Mouse (Mus musculus) liver, embryonic 13.5 days (tissue): ENCODE data around the gene Car4. TPM values are rescaled to one million over a fixed set of nuclear protein-coding genes. Genes with fewer than 3 reads are reported as not detected.

ENCODE experiments used
- ATAC-seq: fragments of 200-750 bp; cut with Nextera tagmentation; 2 replicates; pipeline ENCODE4 v1.8.0; 2017; ENCODE audit warnings: low read depth, mild to moderate bottlenecking, moderate number of reproducible peaks, moderate library complexity
- DNase-seq: peaks from one replicate; pipeline ENCODE4 v3.0.0; 2022
- H3K27ac ChIP-seq: fragments of 300-500 bp; sonication (generic); 2 replicates; pipeline ENCODE4 v1.5.1; 2015; ENCODE audit warnings: moderate library complexity, mild to moderate bottlenecking, inconsistent platforms
- H3K27me3 ChIP-seq: fragments of 300-500 bp; sonication (generic); 2 replicates; pipeline ENCODE4 v1.6.1; 2015; ENCODE audit warnings: mild to moderate bottlenecking, inconsistent platforms
- H3K36me3 ChIP-seq: fragments of 300-500 bp; sonication (generic); 2 replicates; pipeline ENCODE4 v1.6.1; 2015; ENCODE audit warnings: mild to moderate bottlenecking, inconsistent platforms
- H3K4me1 ChIP-seq: fragments of 300-500 bp; sonication (generic); replicated peaks from 2 replicates; pipeline ENCODE4 v1.6.1; 2015; ENCODE audit warnings: inconsistent platforms
- H3K4me2 ChIP-seq: fragments of 300-500 bp; sonication (generic); 2 replicates; pipeline ENCODE4 v1.6.1; 2015; ENCODE audit warnings: inconsistent platforms, mild to moderate bottlenecking, moderate library complexity
- H3K4me3 ChIP-seq: fragments of 300-500 bp; sonication (generic); replicated peaks from 2 replicates; pipeline ENCODE4 v1.5.1; 2015; ENCODE audit warnings: mild to moderate bottlenecking, inconsistent platforms
- H3K9ac ChIP-seq: fragments of 300-500 bp; sonication (generic); 2 replicates; pipeline ENCODE4 v1.6.1; 2015; ENCODE audit warnings: mild to moderate bottlenecking, inconsistent platforms
- H3K9me3 ChIP-seq: fragments of 300-500 bp; sonication (generic); replicated peaks from 2 replicates; pipeline ENCODE4 v1.6.1; 2016; ENCODE audit warnings: inconsistent platforms
- WGBS: fragments of 180-500 bp; shearing (Covaris S2); methylation state at CpG from one replicate; pipeline ENCODE4 v1.1.7; 2015; ENCODE audit not compliant: insufficient replicate concordance; 5-methylcytosine and 5-hydroxymethylcytosine counted together
- polyA plus RNA-seq: library from polyadenylated mRNA; unstranded; fragments of >200 nt; fragmentation: Nextera tagmentation; extraction: Ambion mirVana; gene quantifications from 2 replicates; pipeline ENCODE4 v1.2.1, GENCODE M21; 2015

The Car4 gene
- polyA plus RNA-seq, 1 experiment from 2014 or later, result 1.3 TPM

- Histone ChIP-seq H3K36me3 (no peaks in the 10 kb centered on the region), H3K4me2 (peak overlapping the region; percentile 44), H3K27ac (no peak overlapping the region), H3K9ac (no peak overlapping the region), H3K4me3 (peak overlapping the region; percentile 29), H3K27me3 (peaks cover 62% of the 10 kb centered on the region), H3K9me3 (no peaks in the 10 kb centered on the region), H3K4me1 (peaks cover 13% of the 10 kb centered on the region; the same call in 1 of the 2 replicates)
- ATAC-seq, result no peak
- WGBS, result 5% methylated on average over 11 of the region's 11 CpGs
- DNase-seq, result no peak
Measured at GRCm38 (mm10) chr11:84958271-84958630, 665 bp downstream of the Car4 start.

- peaks cover 62% of the 10 kb centered on the region for H3K27me3 ChIP-seq
Measured at GRCm38 (mm10) chr11:84959181-84959580, 1.6 kb downstream of the Car4 start.

GRCm38 (mm10) chr11:84959701-84960181 is 2.2 kb downstream of the Car4 start:
- Histone ChIP-seq H3K27ac (no peak overlapping the region), H3K4me2 (no peak overlapping the region), H3K36me3 (no peaks in the 10 kb centered on the region), H3K27me3 (peaks cover 62% of the 10 kb centered on the region), H3K4me3 (no peak overlapping the region), H3K4me1 (peaks cover 13% of the 10 kb centered on the region; the same call in 1 of the 2 replicates), H3K9me3 (no peaks in the 10 kb centered on the region), H3K9ac (no peak overlapping the region)
- ATAC-seq (no peak), DNase-seq (no peak)
- 11% methylated on average over 9 of the region's 9 CpGs for WGBS

More at GRCm38 (mm10) chr11:84959181-84959580, 1.6 kb downstream of the Car4 start:
- H3K4me1 ChIP-seq, result peaks cover 13% of the 10 kb centered on the region; the same call in 1 of the 2 replicates
- no peaks in the 10 kb centered on the region for H3K36me3 ChIP-seq
- ATAC-seq (no peak), DNase-seq (no peak)
- 36% methylated on average over 5 of the region's 5 CpGs for WGBS
- no peak overlapping the region for H3K4me3 ChIP-seq
- H3K9ac ChIP-seq, result no peak overlapping the region
- H3K9me3 ChIP-seq, result no peaks in the 10 kb centered on the region
- H3K27ac ChIP-seq, result no peak overlapping the region
- no peak overlapping the region for H3K4me2 ChIP-seq

GRCm38 (mm10) chr11:84960291-84960690 is 2.7 kb downstream of the Car4 start:
- no peak overlapping the region for H3K27ac ChIP-seq
- no peak for ATAC-seq
- DNase-seq, result no peak
- 21% methylated on average over 3 of the region's 3 CpGs for WGBS
- no peak overlapping the region for H3K4me3 ChIP-seq
- H3K27me3 ChIP-seq, result peaks cover 56% of the 10 kb centered on the region
- no peaks in the 10 kb centered on the region for H3K36me3 ChIP-seq
- no peaks in the 10 kb centered on the region for H3K9me3 ChIP-seq
- no peak overlapping the region for H3K4me2 ChIP-seq
- H3K4me1 ChIP-seq, result peaks cover 16% of the 10 kb centered on the region; the same call in 1 of the 2 replicates
- no peak overlapping the region for H3K9ac ChIP-seq

GRCm38 (mm10) chr11:84960780-84961179 is 3.2 kb downstream of the Car4 start:
- Histone ChIP-seq H3K9ac (no peak overlapping the region), H3K36me3 (no peaks in the 10 kb centered on the region), H3K4me2 (no peak overlapping the region), H3K9me3 (no peaks in the 10 kb centered on the region), H3K4me1 (peaks cover 16% of the 10 kb centered on the region; the same call in 1 of the 2 replicates), H3K27ac (no peak overlapping the region), H3K27me3 (peaks cover 53% of the 10 kb centered on the region), H3K4me3 (no peak overlapping the region)
- 43% methylated on average over 6 of the region's 6 CpGs for WGBS
- no peak for ATAC-seq
- no peak for DNase-seq

GRCm38 (mm10) chr11:84961571-84961970 is 4.0 kb downstream of the Car4 start:
- DNase-seq, result no peak
- Histone ChIP-seq H3K4me2 (no peak overlapping the region), H3K27ac (no peak overlapping the region), H3K4me1 (peaks cover 16% of the 10 kb centered on the region; the same call in 1 of the 2 replicates), H3K4me3 (no peak overlapping the region), H3K9ac (no peak overlapping the region), H3K27me3 (peaks cover 45% of the 10 kb centered on the region), H3K9me3 (no peaks in the 10 kb centered on the region), H3K36me3 (no peaks in the 10 kb centered on the region)
- ATAC-seq, result no peak
- WGBS, result 79% methylated on average over 4 of the region's 4 CpGs

GRCm38 (mm10) chr11:84962536-84962935 is 5.0 kb downstream of the Car4 start:
- H3K9me3 ChIP-seq, result no peaks in the 10 kb centered on the region
- H3K36me3 ChIP-seq, result no peaks in the 10 kb centered on the region
- no peak overlapping the region for H3K4me3 ChIP-seq
- WGBS, result 67% methylated on average over 4 of the region's 4 CpGs
- H3K9ac ChIP-seq, result no peak overlapping the region
- H3K27ac ChIP-seq, result no peak overlapping the region
- ATAC-seq, result no peak
- peaks cover 35% of the 10 kb centered on the region for H3K27me3 ChIP-seq
- no peak overlapping the region for H3K4me2 ChIP-seq
- DNase-seq, result no peak
- H3K4me1 ChIP-seq, result peaks cover 19% of the 10 kb centered on the region; the same call in 1 of the 2 replicates

GRCm38 (mm10) chr11:84963556-84963955 is 6.0 kb downstream of the Car4 start:
- no peak overlapping the region for H3K4me2 ChIP-seq
- ATAC-seq (no peak), DNase-seq (no peak)
- peaks cover 25% of the 10 kb centered on the region for H3K27me3 ChIP-seq
- H3K9ac ChIP-seq, result no peak overlapping the region
- WGBS, result 61% methylated on average over 3 of the region's 3 CpGs
- no peaks in the 10 kb centered on the region for H3K9me3 ChIP-seq
- peaks cover 10% of the 10 kb centered on the region; the same call in 1 of the 2 replicates for H3K4me1 ChIP-seq
- no peaks in the 10 kb centered on the region for H3K36me3 ChIP-seq
- no peak overlapping the region for H3K4me3 ChIP-seq
- H3K27ac ChIP-seq, result no peak overlapping the region

GRCm38 (mm10) chr11:84966696-84967095 is 9.1 kb downstream of the Car4 start:
- no peaks in the 10 kb centered on the region for H3K36me3 ChIP-seq
- 62% methylated on average over 4 of the region's 4 CpGs for WGBS
- no peak overlapping the region for H3K4me2 ChIP-seq
- H3K27me3 ChIP-seq, result no peaks in the 10 kb centered on the region
- no peaks in the 10 kb centered on the region for H3K9me3 ChIP-seq
- H3K4me3 ChIP-seq, result no peak overlapping the region
- no peak overlapping the region for H3K9ac ChIP-seq
- ATAC-seq, result no peak
- 0 out of 2 replicates have a peak, but pooled peaks cover 7% of the 10 kb centered on the region for H3K4me1 ChIP-seq
- no peak for DNase-seq
- no peak overlapping the region for H3K27ac ChIP-seq

GRCm38 (mm10) chr11:84967113-84967512 is 9.5 kb downstream of the Car4 start:
- no peak overlapping the region for H3K4me2 ChIP-seq
- ATAC-seq (no peak), DNase-seq (no peak)
- no peaks in the 10 kb centered on the region for H3K9me3 ChIP-seq
- 35% methylated on average over 5 of the region's 5 CpGs for WGBS
- H3K9ac ChIP-seq, result no peak overlapping the region
- no peaks in the 10 kb centered on the region for H3K36me3 ChIP-seq
- no peak overlapping the region for H3K4me3 ChIP-seq
- H3K27me3 ChIP-seq, result no peaks in the 10 kb centered on the region
- no peak overlapping the region for H3K27ac ChIP-seq
- H3K4me1 ChIP-seq, result 0 out of 2 replicates have a peak, but pooled peaks cover 9% of the 10 kb centered on the region

GRCm38 (mm10) chr11:84968309-84968708 is 10.7 kb downstream of the Car4 start:
- Histone ChIP-seq H3K27ac (no peak overlapping the region), H3K9ac (no peak overlapping the region), H3K9me3 (no peaks in the 10 kb centered on the region), H3K4me2 (no peak overlapping the region), H3K27me3 (no peaks in the 10 kb centered on the region), H3K4me1 (0 out of 2 replicates have a peak, but pooled peaks cover 10% of the 10 kb centered on the region), H3K36me3 (no peaks in the 10 kb centered on the region), H3K4me3 (no peak overlapping the region)
- DNase-seq (no peak), ATAC-seq (no peak)
- 53% methylated on average over 4 of the region's 4 CpGs for WGBS

GRCm38 (mm10) chr11:84968775-84969174 is 11.2 kb downstream of the Car4 start:
- H3K9ac ChIP-seq, result no peak overlapping the region
- no peaks in the 10 kb centered on the region for H3K36me3 ChIP-seq
- DNase-seq (no peak), ATAC-seq (0 out of 2 replicates have a peak, but pooled peaks have one; percentile 20)
- WGBS, result 41% methylated on average over 6 of the region's 6 CpGs
- no peak overlapping the region for H3K27ac ChIP-seq
- 0 out of 2 replicates have a peak, but pooled peaks cover 10% of the 10 kb centered on the region for H3K4me1 ChIP-seq
- no peak overlapping the region for H3K4me3 ChIP-seq
- H3K4me2 ChIP-seq, result no peak overlapping the region
- H3K27me3 ChIP-seq, result no peaks in the 10 kb centered on the region
- no peaks in the 10 kb centered on the region for H3K9me3 ChIP-seq
